Mouse (Mus musculus) forebrain, postnatal 0 days (tissue): ENCODE measurements around the gene Racgap1. TPM values are rescaled to one million over a fixed set of nuclear protein-coding genes. Genes with fewer than 3 reads are reported as not detected.

ENCODE experiments used
- ATAC-seq: fragments of 200-750 bp; cut with Nextera tagmentation; 2 replicates; pipeline ENCODE4 v1.8.0; 2017; ENCODE audit warnings: mild to moderate bottlenecking, moderate library complexity
- DNase-seq: peaks from one replicate; pipeline ENCODE4 v3.0.0-alpha.2; 2015
- H3K27ac ChIP-seq: fragments of 300-500 bp; sonication (generic); 2 replicates; pipeline ENCODE4 v1.5.1; 2014; ENCODE audit warnings: low read depth, mild to moderate bottlenecking, antibody characterized with exemption, low read length, moderate library complexity, mixed read lengths
- H3K27me3 ChIP-seq: fragments of 300-500 bp; sonication (generic); 2 replicates; pipeline ENCODE4 v1.6.1; 2014; ENCODE audit warnings: mild to moderate bottlenecking, low read length, mixed read lengths; ENCODE audit not compliant: insufficient read depth
- H3K36me3 ChIP-seq: fragments of 300-500 bp; sonication (generic); 2 replicates; pipeline ENCODE4 v1.6.1; 2014; ENCODE audit warnings: mild to moderate bottlenecking, moderate library complexity; ENCODE audit not compliant: insufficient read depth
- H3K4me1 ChIP-seq: fragments of 300-500 bp; sonication (generic); 2 replicates; pipeline ENCODE4 v1.6.1; 2014; ENCODE audit warnings: antibody characterized with exemption; ENCODE audit not compliant: insufficient read depth
- H3K4me2 ChIP-seq: fragments of 300-500 bp; sonication (generic); 2 replicates; pipeline ENCODE4 v1.6.1; 2014; ENCODE audit warnings: low read depth, mild to moderate bottlenecking, moderate library complexity
- H3K4me3 ChIP-seq: fragments of 300-500 bp; sonication (generic); 2 replicates; pipeline ENCODE4 v1.5.1; 2014; ENCODE audit warnings: low read depth, low read length, mixed read lengths
- H3K9ac ChIP-seq: fragments of 300-500 bp; sonication (generic); 2 replicates; pipeline ENCODE4 v1.6.1; 2014; ENCODE audit warnings: mild to moderate bottlenecking
- H3K9me3 ChIP-seq: fragments of 300-500 bp; sonication (generic); 2 replicates; pipeline ENCODE4 v1.6.1; 2016; ENCODE audit warnings: low read length
- CTCF ChIP-seq: sonication (generic); IDR thresholded peaks from 2 replicates; pipeline ENCODE4 v1.5.1; 2016; ENCODE audit warnings: antibody characterized with exemption, control low read depth, low read depth
- WGBS: fragments of 180-500 bp; shearing (Covaris S2); extraction: QIAGEN DNeasy Blood & Tissue Kit; methylation state at CpG from one replicate; pipeline ENCODE4 v1.1.7; 2014; 5-methylcytosine and 5-hydroxymethylcytosine counted together
- polyA plus RNA-seq: library from polyadenylated mRNA; unstranded; fragments of >200 nt; fragmentation: Nextera tagmentation; extraction: Ambion mirVana; gene quantifications from 2 replicates; pipeline ENCODE4 v1.2.1, GENCODE M21; 2015
- total RNA-seq: library from RNA; depleted of rRNA; stranded (reverse); fragments of >200 nt; gene quantifications from 2 replicates; pipeline ENCODE4 v1.2.3, GENCODE M21; 2014

Gene Racgap1
- total and polyA plus RNA-seq, 2 experiments from 2014 or later = 34.2 to 39.7 TPM

DNA sequence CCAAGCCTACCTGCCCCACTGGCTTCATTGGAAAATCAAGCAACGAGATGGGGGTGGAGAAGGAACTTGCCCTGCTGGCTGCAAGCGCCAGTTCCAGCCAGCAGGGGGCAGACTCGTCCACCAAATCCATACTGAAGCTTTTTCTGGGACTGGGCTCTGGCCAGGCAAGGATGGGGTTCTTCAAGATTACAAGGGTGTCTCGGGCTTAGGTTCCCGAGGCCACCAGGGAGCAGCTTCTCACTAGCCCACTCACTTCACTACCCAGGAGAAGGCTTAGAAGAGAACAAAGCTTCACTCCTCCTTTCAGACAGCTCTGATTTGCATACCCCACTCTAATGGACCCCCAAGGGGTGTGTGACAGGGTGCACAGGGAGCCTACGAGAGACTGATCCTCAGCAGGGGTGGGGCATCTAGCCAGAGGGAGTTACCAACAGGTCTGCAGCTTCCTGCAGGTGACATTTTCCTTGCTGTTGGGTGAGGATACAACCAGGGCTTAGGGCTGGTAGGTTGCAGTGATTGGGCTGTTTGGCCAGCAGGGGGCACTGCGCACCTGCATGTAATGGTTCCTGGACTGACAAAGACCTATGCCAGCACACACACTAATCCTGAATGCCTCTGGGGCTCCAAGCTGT, 55.3 kb downstream of the Racgap1 start:
- TF ChIP-seq CTCF = peak; percentile 95
- ATAC-seq (peak; percentile 95), DNase-seq (peak; percentile 93)
- no peaks in the 10 kb centered on the region for H3K36me3 ChIP-seq
- 0% methylated on average over 7 of the region's 7 CpGs for WGBS
- no peaks in the 10 kb centered on the region for H3K9me3 ChIP-seq
- peaks cover 36% of the 10 kb centered on the region for H3K27me3 ChIP-seq
- H3K4me2 ChIP-seq = peak overlapping the region; percentile 15; the same call in 1 of the 2 replicates
- H3K9ac ChIP-seq = no peak overlapping the region
- no peaks in the 10 kb centered on the region for H3K4me1 ChIP-seq
- no peak overlapping the region for H3K27ac ChIP-seq
- no peak overlapping the region for H3K4me3 ChIP-seq

DNA sequence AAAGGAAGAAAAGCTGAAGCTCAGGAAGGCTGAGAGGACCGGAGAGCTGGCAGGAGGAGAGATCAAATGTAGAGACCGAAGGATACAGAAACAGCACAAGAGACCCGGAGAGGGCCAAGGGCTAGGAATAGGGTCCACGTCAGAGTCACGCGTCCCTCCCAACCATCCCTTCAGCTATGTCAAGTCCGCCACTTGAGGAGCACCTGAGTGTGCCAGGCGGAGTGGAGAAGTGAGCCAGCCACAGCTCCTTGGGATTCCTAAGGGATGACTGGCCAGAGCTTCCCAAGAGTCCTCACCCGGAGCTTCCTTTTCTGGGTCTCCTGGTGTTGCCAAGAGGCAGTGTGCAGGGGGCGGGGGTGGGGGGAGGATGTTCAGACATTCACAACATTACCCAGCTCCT, 56.5 kb downstream of the Racgap1 start:
- H3K27ac ChIP-seq = no peak overlapping the region
- peaks cover 46% of the 10 kb centered on the region for H3K27me3 ChIP-seq
- H3K9me3 ChIP-seq = 0 out of 2 replicates have a peak, but pooled peaks cover under 1% of the 10 kb centered on the region
- no peak overlapping the region for H3K4me3 ChIP-seq
- H3K36me3 ChIP-seq = no peaks in the 10 kb centered on the region
- 85% methylated on average over 10 of the region's 10 CpGs for WGBS
- H3K9ac ChIP-seq = no peak overlapping the region
- DNase-seq (no peak), ATAC-seq (no peak)
- TF ChIP-seq CTCF = no peak
- H3K4me1 ChIP-seq = no peaks in the 10 kb centered on the region
- no peak overlapping the region for H3K4me2 ChIP-seq

DNA sequence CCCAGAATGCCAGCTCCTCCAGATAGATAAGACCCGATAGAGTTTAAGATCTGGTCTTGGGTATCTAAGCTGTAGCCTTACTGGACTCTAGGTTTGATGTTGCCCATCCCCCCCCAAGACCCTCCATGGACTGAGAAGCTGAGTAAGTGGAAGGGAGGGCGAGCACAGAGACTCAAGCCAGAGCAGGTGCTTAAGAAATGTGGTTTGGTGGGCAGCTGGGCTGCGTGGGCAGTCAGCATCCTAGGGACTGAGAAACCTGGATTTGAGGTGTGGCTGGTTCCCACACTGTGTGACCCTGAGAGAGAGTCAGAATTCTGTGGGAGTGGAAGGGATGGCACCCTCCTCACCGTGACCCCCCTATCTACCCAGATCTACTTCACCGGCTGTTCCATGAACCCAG, 58.6 kb downstream of the Racgap1 start:
- no peak for TF ChIP-seq CTCF

GRCm38 (mm10) chr15:99592177-99592576, 59.3 kb downstream of the Racgap1 start:
- H3K27me3 ChIP-seq = peaks cover 65% of the 10 kb centered on the region
- H3K4me1 ChIP-seq = no peaks in the 10 kb centered on the region
- H3K9me3 ChIP-seq = 0 out of 2 replicates have a peak, but pooled peaks cover 2% of the 10 kb centered on the region
- no peak overlapping the region for H3K9ac ChIP-seq
- 60% methylated on average over 8 of the region's 8 CpGs for WGBS
- no peak overlapping the region for H3K4me2 ChIP-seq
- H3K27ac ChIP-seq = no peak overlapping the region
- no peak overlapping the region for H3K4me3 ChIP-seq
- no peak for TF ChIP-seq CTCF
- no peak for ATAC-seq
- DNase-seq = no peak
- no peaks in the 10 kb centered on the region for H3K36me3 ChIP-seq

More for the DNA sequence above, 58.6 kb downstream of the Racgap1 start:
- Histone ChIP-seq H3K27ac (no peak overlapping the region), H3K4me1 (no peaks in the 10 kb centered on the region), H3K9me3 (0 out of 2 replicates have a peak, but pooled peaks cover 2% of the 10 kb centered on the region), H3K4me3 (no peak overlapping the region), H3K27me3 (peaks cover 61% of the 10 kb centered on the region), H3K9ac (no peak overlapping the region), H3K4me2 (no peak overlapping the region), H3K36me3 (no peaks in the 10 kb centered on the region)
- 86% methylated on average over 5 of the region's 5 CpGs for WGBS
- ATAC-seq (no peak), DNase-seq (no peak)

- 0 out of 2 replicates have a peak, but pooled peaks cover 2% of the 10 kb centered on the region for H3K9me3 ChIP-seq
- H3K36me3 ChIP-seq = no peaks in the 10 kb centered on the region
- H3K27me3 ChIP-seq = peaks cover 79% of the 10 kb centered on the region
- H3K27ac ChIP-seq = no peak within 1 kb of the TSS
- 2% methylated on average over 62 of the region's 83 CpGs for WGBS
- H3K4me1 ChIP-seq = no peaks in the 10 kb centered on the region
- peak within 1 kb of the TSS; percentile 42 for H3K4me3 ChIP-seq
- peak within 1 kb of the TSS; percentile 57 for H3K4me2 ChIP-seq
- peak; percentile 80 for ATAC-seq
- no peak for DNase-seq
- H3K9ac ChIP-seq = peak within 1 kb of the TSS; percentile 7; the same call in 1 of the 2 replicates
- TF ChIP-seq CTCF = no peak
Observed at GRCm38 (mm10) chr15:99590429-99591084, 60.9 kb downstream of the Racgap1 start, which contains the start of gene Aqp5. Gene Aqp5, plus strand, starts transcription at chr15:99590782.

GRCm38 (mm10) chr15:99589704-99590103, 61.8 kb downstream of the Racgap1 start:
- Histone ChIP-seq H3K4me3 (no peak overlapping the region), H3K27me3 (peaks cover 79% of the 10 kb centered on the region), H3K9ac (no peak overlapping the region), H3K4me2 (no peak overlapping the region), H3K9me3 (0 out of 2 replicates have a peak, but pooled peaks cover 2% of the 10 kb centered on the region), H3K4me1 (no peaks in the 10 kb centered on the region), H3K27ac (no peak overlapping the region), H3K36me3 (no peaks in the 10 kb centered on the region)
- no peak for ATAC-seq
- WGBS = 17% methylated on average over 7 of the region's 7 CpGs
- no peak for DNase-seq
- no peak for TF ChIP-seq CTCF

GRCm38 (mm10) chr15:99589237-99589636, 62.2 kb downstream of the Racgap1 start:
- Histone ChIP-seq H3K4me1 (no peaks in the 10 kb centered on the region), H3K4me2 (no peak overlapping the region), H3K27me3 (peaks cover 79% of the 10 kb centered on the region), H3K4me3 (no peak overlapping the region), H3K9ac (no peak overlapping the region), H3K9me3 (0 out of 2 replicates have a peak, but pooled peaks cover 2% of the 10 kb centered on the region), H3K36me3 (no peaks in the 10 kb centered on the region), H3K27ac (no peak overlapping the region)
- ATAC-seq = no peak
- WGBS = 7% methylated on average over 9 of the region's 9 CpGs
- DNase-seq = no peak
- no peak for TF ChIP-seq CTCF
